Mouse (Mus musculus) midbrain, embryonic 15.5 days (tissue): ENCODE data around the gene Tubgcp5. TPM values are rescaled to one million over a fixed set of nuclear protein-coding genes. Genes with fewer than 3 reads are reported as not detected.
"Not testable (repeated sequence)": the region's sequence is repeated elsewhere in the genome, so short reads cannot be mapped to it uniquely, and the experiment has no call there.

Experiments
- ATAC-seq: fragments of 200-750 bp; cut with Nextera tagmentation; replicated peaks from 2 replicates; pipeline ENCODE4 v1.8.0; 2017; ENCODE audit warnings: moderate TSS enrichment
- H3K27ac ChIP-seq: fragments of 300-500 bp; sonication (generic); 2 replicates; pipeline ENCODE4 v1.5.1; 2015; ENCODE audit warnings: mild to moderate bottlenecking, inconsistent platforms
- H3K27me3 ChIP-seq: fragments of 300-500 bp; sonication (generic); replicated peaks from 2 replicates; pipeline ENCODE4 v1.6.1; 2015; ENCODE audit warnings: inconsistent platforms
- H3K36me3 ChIP-seq: fragments of 300-500 bp; sonication (generic); replicated peaks from 2 replicates; pipeline ENCODE4 v1.6.1; 2015; ENCODE audit warnings: inconsistent platforms
- H3K4me1 ChIP-seq: fragments of 300-500 bp; sonication (generic); 2 replicates; pipeline ENCODE4 v1.6.1; 2015; ENCODE audit warnings: inconsistent platforms
- H3K4me2 ChIP-seq: fragments of 300-500 bp; sonication (generic); 2 replicates; pipeline ENCODE4 v1.6.1; 2015; ENCODE audit warnings: inconsistent platforms, mild to moderate bottlenecking, moderate library complexity
- H3K4me3 ChIP-seq: fragments of 300-500 bp; sonication (generic); 2 replicates; pipeline ENCODE4 v1.5.1; 2015; ENCODE audit warnings: mild to moderate bottlenecking, inconsistent platforms
- H3K9ac ChIP-seq: fragments of 300-500 bp; sonication (generic); 2 replicates; pipeline ENCODE4 v1.6.1; 2015; ENCODE audit warnings: mild to moderate bottlenecking, inconsistent platforms
- H3K9me3 ChIP-seq: fragments of 300-500 bp; sonication (generic); 2 replicates; pipeline ENCODE4 v1.6.1; 2016; ENCODE audit warnings: inconsistent platforms
- WGBS: fragments of 180-500 bp; shearing (Covaris S2); methylation state at CpG from one replicate; pipeline ENCODE4 v1.1.7; 2015; ENCODE audit warnings: mixed read lengths; 5-methylcytosine and 5-hydroxymethylcytosine counted together
- polyA plus RNA-seq: library from polyadenylated mRNA; unstranded; fragments of >200 nt; fragmentation: Nextera tagmentation; extraction: Ambion mirVana; gene quantifications from 2 replicates; pipeline ENCODE4 v1.2.1, GENCODE M21; 2015

Gene Tubgcp5
- 36.1 and 42.9 TPM in 2 replicates for polyA plus RNA-seq

- ATAC-seq, result peak; percentile 100
- Histone ChIP-seq H3K4me3 (peak within 1 kb of the TSS; percentile 62), H3K4me2 (peak within 1 kb of the TSS; percentile 71), H3K4me1 (peaks cover 19% of the 10 kb centered on the region), H3K27ac (peak within 1 kb of the TSS; percentile 86), H3K9ac (peak within 1 kb of the TSS; percentile 74), H3K36me3 (peaks cover 23% of the 10 kb centered on the region), H3K27me3 (no peaks in the 10 kb centered on the region), H3K9me3 (no peaks in the 10 kb centered on the region)
- WGBS, result 0% methylated on average over 51 of the region's 51 CpGs
Observed at GRCm38 (mm10) chr7:55793952-55794603, at the start of gene Tubgcp5. Gene Tubgcp5 (plus strand): TSS chr7:55794154.

DNA sequence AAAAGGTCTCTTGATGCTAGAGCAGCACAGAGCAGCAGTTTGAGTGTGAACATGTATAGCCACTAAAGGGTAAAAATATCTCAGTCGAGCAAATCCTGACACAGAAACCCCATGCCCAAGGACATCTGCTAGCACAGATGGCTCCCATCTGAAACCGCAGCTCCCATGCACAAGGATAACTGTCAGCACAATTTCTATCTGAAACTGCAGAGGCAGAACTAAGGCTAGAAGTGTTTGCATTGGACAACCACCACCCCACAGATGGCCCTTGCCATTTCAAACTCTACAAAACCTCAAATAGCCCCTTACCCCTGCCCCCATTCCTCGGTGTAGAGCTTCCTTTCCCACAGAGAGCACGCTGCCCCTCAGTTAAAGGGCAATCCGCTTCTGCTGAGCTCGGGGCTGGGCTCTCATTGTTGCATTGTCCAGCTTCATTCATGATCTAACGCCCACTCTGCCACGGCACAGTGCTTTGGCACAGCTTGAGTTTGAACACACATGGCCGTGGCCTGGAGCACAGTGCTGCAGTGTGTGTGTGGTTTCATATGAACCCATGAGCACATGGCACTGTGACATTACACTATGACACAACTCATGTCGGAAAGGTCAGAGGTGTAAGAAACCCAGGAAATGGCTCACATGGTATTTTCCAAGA lies 49.3 kb upstream of the Tubgcp5 start:
- Histone ChIP-seq H3K4me3 (no peak overlapping the region), H3K27ac (no peak overlapping the region), H3K27me3 (no peaks in the 10 kb centered on the region), H3K4me2 (no peak overlapping the region), H3K9ac (no peak overlapping the region), H3K36me3 (no peaks in the 10 kb centered on the region), H3K4me1 (no peaks in the 10 kb centered on the region; the same call in 1 of the 2 replicates), H3K9me3 (no peaks in the 10 kb centered on the region)
- ATAC-seq, result no peak
- WGBS, result 31% methylated on average over 10 of the region's 10 CpGs

DNA sequence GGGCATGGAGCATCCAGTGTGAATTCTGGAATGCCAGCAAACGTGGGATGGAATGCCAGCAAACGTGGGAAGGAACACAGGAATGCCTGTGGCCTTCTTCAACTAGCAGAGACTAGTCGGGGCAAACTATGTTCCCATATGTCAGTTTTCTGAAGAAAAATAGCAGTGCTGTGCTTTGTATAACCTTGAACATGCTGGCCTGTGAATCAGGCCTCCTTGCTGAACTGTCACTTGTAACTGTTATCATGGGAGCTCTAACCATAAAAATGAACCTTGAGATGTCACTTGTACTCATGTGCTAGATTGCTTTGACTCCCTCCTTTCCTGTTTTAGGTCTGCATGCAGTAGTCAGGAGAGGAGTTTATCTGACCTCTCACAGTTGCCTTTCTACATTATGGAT lies 43.1 kb upstream of the Tubgcp5 start:
- no peaks in the 10 kb centered on the region for H3K9me3 ChIP-seq
- H3K36me3 ChIP-seq, result no peaks in the 10 kb centered on the region
- WGBS, result 86% methylated on average over 3 of the region's 3 CpGs
- H3K27ac ChIP-seq, result no peak overlapping the region
- no peak overlapping the region for H3K4me2 ChIP-seq
- H3K27me3 ChIP-seq, result no peaks in the 10 kb centered on the region
- H3K9ac ChIP-seq, result no peak overlapping the region
- no peak overlapping the region for H3K4me3 ChIP-seq
- no peaks in the 10 kb centered on the region for H3K4me1 ChIP-seq
- ATAC-seq, result no peak

DNA sequence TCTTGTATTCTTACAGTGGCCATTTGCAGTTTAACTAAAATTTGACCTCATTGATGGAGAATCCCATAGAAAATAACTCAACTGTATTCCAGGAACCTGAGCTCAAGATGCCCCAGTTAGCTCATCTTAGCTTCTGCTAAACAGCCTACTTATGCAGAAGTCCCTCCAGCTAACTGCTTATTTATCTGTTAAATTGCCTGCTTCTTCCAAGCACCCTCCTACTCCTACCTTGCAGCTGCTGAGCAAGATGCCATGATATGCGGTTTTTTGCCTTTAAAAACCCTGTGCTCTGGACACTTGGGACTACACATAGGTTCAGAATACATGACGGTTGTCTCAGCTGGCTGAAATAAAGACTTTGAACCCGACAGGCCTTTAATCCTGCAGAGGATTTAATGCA lies 34.6 kb upstream of the Tubgcp5 start:
- no peaks in the 10 kb centered on the region for H3K36me3 ChIP-seq
- ATAC-seq, result no peak
- no peaks in the 10 kb centered on the region for H3K9me3 ChIP-seq
- WGBS, result 39% methylated on average over 3 of the region's 3 CpGs
- no peaks in the 10 kb centered on the region for H3K4me1 ChIP-seq
- H3K27ac ChIP-seq, result no peak overlapping the region
- no peak overlapping the region for H3K4me3 ChIP-seq
- H3K4me2 ChIP-seq, result no peak overlapping the region
- no peaks in the 10 kb centered on the region for H3K27me3 ChIP-seq
- H3K9ac ChIP-seq, result no peak overlapping the region

DNA sequence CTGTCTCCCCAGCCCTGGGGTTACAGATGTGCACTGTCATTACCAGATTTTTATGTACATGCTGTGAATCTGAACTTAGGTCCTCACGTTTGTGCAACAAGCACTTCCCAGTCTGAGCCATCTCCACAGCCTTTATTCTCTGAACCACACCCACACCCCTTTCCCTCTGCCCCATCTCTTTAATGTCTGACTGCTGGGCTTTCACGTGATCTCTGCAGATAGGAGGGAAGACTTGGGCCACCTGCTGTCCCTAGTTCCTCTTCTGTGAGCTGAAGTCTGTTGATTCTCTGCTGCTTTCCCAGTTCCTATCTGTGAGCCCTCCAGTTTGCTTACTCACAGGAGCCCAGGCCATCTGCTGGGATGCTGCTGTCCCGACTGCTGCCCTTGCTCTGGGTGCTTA lies 26.0 kb upstream of the Tubgcp5 start, which contains the start of gene Siglech:
Gene Siglech (plus strand): TSS at position 253 of the 400 bp plus-strand sequence.
- Histone ChIP-seq H3K27me3 (no peaks in the 10 kb centered on the region), H3K4me1 (no peaks in the 10 kb centered on the region), H3K9ac (no peak within 1 kb of the TSS), H3K9me3 (no peaks in the 10 kb centered on the region), H3K27ac (no peak within 1 kb of the TSS), H3K4me2 (no peak within 1 kb of the TSS), H3K4me3 (no peak within 1 kb of the TSS), H3K36me3 (no peaks in the 10 kb centered on the region)
- ATAC-seq, result no peak
- WGBS, result 38% methylated on average over 3 of the region's 3 CpGs

- H3K4me1 ChIP-seq, result no peaks in the 10 kb centered on the region
- 63% methylated on average over 4 of the region's 4 CpGs for WGBS
- H3K27me3 ChIP-seq, result no peaks in the 10 kb centered on the region
- ATAC-seq, result no peak
- no peaks in the 10 kb centered on the region for H3K9me3 ChIP-seq
- no peaks in the 10 kb centered on the region for H3K36me3 ChIP-seq
- no peak overlapping the region for H3K4me3 ChIP-seq
- H3K4me2 ChIP-seq, result no peak overlapping the region
- H3K9ac ChIP-seq, result no peak overlapping the region
- H3K27ac ChIP-seq, result no peak overlapping the region
Observed at GRCm38 (mm10) chr7:55780011-55780410, 13.9 kb upstream of the Tubgcp5 start.

- no peak for ATAC-seq
- no peaks in the 10 kb centered on the region for H3K27me3 ChIP-seq
Observed at GRCm38 (mm10) chr7:55782493-55782892, 11.5 kb upstream of the Tubgcp5 start.

DNA sequence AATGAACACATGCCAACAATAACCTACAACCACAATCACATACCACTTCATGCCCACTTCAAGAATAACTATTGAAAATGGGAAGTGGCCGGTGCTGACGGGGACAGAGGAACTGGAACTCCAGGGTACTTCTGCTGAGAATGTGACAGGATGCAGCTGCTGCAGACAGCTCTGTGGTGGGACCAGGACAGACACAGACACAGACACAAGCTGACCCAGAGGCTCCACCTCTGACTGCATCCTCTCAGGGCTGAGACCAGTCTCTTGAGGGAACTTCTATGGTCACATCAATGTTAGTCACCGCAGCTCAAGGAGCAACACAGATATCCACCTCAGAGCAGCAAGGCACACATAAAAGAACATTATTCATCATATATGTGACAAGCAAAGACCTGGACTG lies 9.4 kb upstream of the Tubgcp5 start:
- Histone ChIP-seq H3K27ac (no peak overlapping the region), H3K9me3 (no peaks in the 10 kb centered on the region), H3K27me3 (no peaks in the 10 kb centered on the region), H3K36me3 (no peaks in the 10 kb centered on the region), H3K4me3 (no peak overlapping the region), H3K4me1 (no peaks in the 10 kb centered on the region), H3K9ac (no peak overlapping the region), H3K4me2 (no peak overlapping the region)
- ATAC-seq, result no peak
- 88% methylated on average over 3 of the region's 3 CpGs for WGBS

More at GRCm38 (mm10) chr7:55782493-55782892, 11.5 kb upstream of the Tubgcp5 start:
- H3K36me3 ChIP-seq, result no peaks in the 10 kb centered on the region
- no peak overlapping the region for H3K27ac ChIP-seq
- 69% methylated on average over 3 of the region's 3 CpGs for WGBS
- no peak overlapping the region for H3K4me3 ChIP-seq
- no peak overlapping the region for H3K4me2 ChIP-seq
- no peaks in the 10 kb centered on the region for H3K9me3 ChIP-seq
- H3K9ac ChIP-seq, result no peak overlapping the region
- no peaks in the 10 kb centered on the region for H3K4me1 ChIP-seq

GRCm38 (mm10) chr7:55790586-55790985 lies 3.4 kb upstream of the Tubgcp5 start:
- ATAC-seq, result not testable (repeated sequence)

GRCm38 (mm10) chr7:55792280-55792679 lies 1.7 kb upstream of the Tubgcp5 start:
- H3K27ac ChIP-seq, result 0 out of 2 replicates have a peak overlapping the region, but pooled peaks have one; percentile 2
- WGBS, result 46% methylated on average over 3 of the region's 3 CpGs
- H3K9ac ChIP-seq, result no peak overlapping the region

More at GRCm38 (mm10) chr7:55790586-55790985, 3.4 kb upstream of the Tubgcp5 start:
- WGBS, result 87% methylated on average over 5 of the region's 5 CpGs
- H3K27me3 ChIP-seq, H3K27ac ChIP-seq, H3K4me2 ChIP-seq, H3K36me3 ChIP-seq, H3K4me3 ChIP-seq, H3K9me3 ChIP-seq, H3K9ac ChIP-seq: not testable (repeated sequence)
- peaks cover 19% of the 10 kb centered on the region for H3K4me1 ChIP-seq

GRCm38 (mm10) chr7:55793236-55793951 lies 560 bp upstream of the Tubgcp5 start:
- peak; percentile 37 for ATAC-seq
- peaks cover 19% of the 10 kb centered on the region for H3K4me1 ChIP-seq
- peak overlapping the region; percentile 62 for H3K4me3 ChIP-seq
- H3K27me3 ChIP-seq, result no peaks in the 10 kb centered on the region
- WGBS, result 34% methylated on average over 13 of the region's 13 CpGs
- H3K9ac ChIP-seq, result peak overlapping the region; percentile 64
- peak overlapping the region; percentile 71 for H3K4me2 ChIP-seq
- H3K27ac ChIP-seq, result peak overlapping the region; percentile 86
- no peaks in the 10 kb centered on the region for H3K9me3 ChIP-seq
- peaks cover 19% of the 10 kb centered on the region for H3K36me3 ChIP-seq

More at GRCm38 (mm10) chr7:55792280-55792679, 1.7 kb upstream of the Tubgcp5 start:
- ATAC-seq, result no peak
- Histone ChIP-seq H3K9me3 (no peaks in the 10 kb centered on the region), H3K27me3 (no peaks in the 10 kb centered on the region), H3K4me1 (peaks cover 19% of the 10 kb centered on the region), H3K4me2 (no peak overlapping the region), H3K4me3 (no peak overlapping the region), H3K36me3 (peaks cover 13% of the 10 kb centered on the region)

DNA sequence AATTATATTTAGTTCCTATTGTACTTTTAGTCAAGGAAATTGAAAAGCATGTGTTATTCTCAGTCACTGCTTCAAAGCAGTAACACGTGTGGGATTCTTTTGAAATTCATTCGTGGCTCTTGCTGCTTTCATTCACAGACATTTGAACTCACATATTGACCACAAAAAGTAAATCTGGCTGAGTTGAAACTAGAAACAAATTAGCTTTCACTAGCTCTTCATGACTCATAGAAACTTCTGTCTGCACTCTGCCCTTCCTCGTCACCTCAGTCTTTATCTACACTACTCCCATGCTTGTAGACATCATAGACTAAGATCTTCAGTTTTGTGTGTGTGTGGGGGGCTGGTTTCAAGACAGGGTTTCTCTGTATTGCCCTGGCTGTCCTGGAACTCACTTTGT lies 6.0 kb downstream of the Tubgcp5 start:
- Histone ChIP-seq H3K9ac (no peak overlapping the region), H3K36me3 (peaks cover 56% of the 10 kb centered on the region)

More for the DNA sequence above, 6.0 kb downstream of the Tubgcp5 start:
- no peak for ATAC-seq
- H3K27me3 ChIP-seq, result no peaks in the 10 kb centered on the region
- no peak overlapping the region for H3K4me2 ChIP-seq
- no peak overlapping the region for H3K4me3 ChIP-seq
- no peaks in the 10 kb centered on the region for H3K9me3 ChIP-seq
- H3K27ac ChIP-seq, result no peak overlapping the region
- peaks cover 6% of the 10 kb centered on the region for H3K4me1 ChIP-seq
- WGBS, result 94% methylated on average over 3 of the region's 3 CpGs
